Mouse (Mus musculus) limb, embryonic 15.5 days (tissue): Measurements from ENCODE around the gene Grk4. TPM values are rescaled to one million over a fixed set of nuclear protein-coding genes. Genes with fewer than 3 reads are reported as not detected.
"Not testable (repeated sequence)": the region's sequence is repeated elsewhere in the genome, so short reads cannot be mapped to it uniquely, and the experiment has no call there.

Experiments used
- ATAC-seq: fragments of 200-750 bp; cut with Nextera tagmentation; 2 replicates; pipeline ENCODE4 v1.8.0; 2017; ENCODE audit warnings: low read depth, moderate TSS enrichment; ENCODE audit not compliant: insufficient number of reproducible peaks, low FRiP score, low TSS enrichment
- H3K27ac ChIP-seq: fragments of 300-500 bp; sonication (generic); 2 replicates; pipeline ENCODE4 v1.5.1; 2015; ENCODE audit warnings: moderate library complexity, mild to moderate bottlenecking, inconsistent platforms
- H3K27me3 ChIP-seq: fragments of 300-500 bp; sonication (generic); 2 replicates; pipeline ENCODE4 v1.6.1; 2015; ENCODE audit warnings: inconsistent platforms
- H3K36me3 ChIP-seq: fragments of 300-500 bp; sonication (generic); 2 replicates; pipeline ENCODE4 v1.6.1; 2015; ENCODE audit warnings: inconsistent platforms
- H3K4me1 ChIP-seq: fragments of 300-500 bp; sonication (generic); 2 replicates; pipeline ENCODE4 v1.6.1; 2015; ENCODE audit warnings: inconsistent platforms
- H3K4me2 ChIP-seq: fragments of 300-500 bp; sonication (generic); 2 replicates; pipeline ENCODE4 v1.6.1; 2015; ENCODE audit warnings: mild to moderate bottlenecking, inconsistent platforms
- H3K4me3 ChIP-seq: fragments of 300-500 bp; sonication (generic); 2 replicates; pipeline ENCODE4 v1.5.1; 2015; ENCODE audit warnings: mild to moderate bottlenecking, inconsistent platforms
- H3K9ac ChIP-seq: fragments of 300-500 bp; sonication (generic); 2 replicates; pipeline ENCODE4 v1.6.1; 2015; ENCODE audit warnings: inconsistent platforms
- H3K9me3 ChIP-seq: fragments of 300-500 bp; sonication (generic); 2 replicates; pipeline ENCODE4 v1.6.1; 2016; ENCODE audit warnings: inconsistent platforms
- WGBS: fragments of 180-500 bp; shearing (Covaris S2); methylation state at CpG from one replicate; pipeline ENCODE4 v1.1.7; 2015; 5-methylcytosine and 5-hydroxymethylcytosine counted together
- polyA plus RNA-seq: library from polyadenylated mRNA; unstranded; fragments of >200 nt; fragmentation: Nextera tagmentation; extraction: Ambion mirVana; gene quantifications from 2 replicates; pipeline ENCODE4 v1.2.1, GENCODE M21; 2015

The Grk4 gene
- polyA plus RNA-seq, 1 experiment from 2014 or later: 2.4 TPM

- H3K9ac ChIP-seq: no peak overlapping the region
- H3K4me1 ChIP-seq: peaks cover 8% of the 10 kb centered on the region
- no peak overlapping the region for H3K27ac ChIP-seq
- ATAC-seq: no peak
- H3K27me3 ChIP-seq: no peaks in the 10 kb centered on the region
- H3K36me3 ChIP-seq: peaks cover 71% of the 10 kb centered on the region
- no peak overlapping the region for H3K4me3 ChIP-seq
- 90% methylated on average over 9 of the region's 9 CpGs for WGBS
- no peak overlapping the region for H3K4me2 ChIP-seq
- no peaks in the 10 kb centered on the region for H3K9me3 ChIP-seq
Measured at GRCm38 (mm10) chr5:34654881-34655280, 5.3 kb upstream of the Grk4 start.

- H3K4me1 ChIP-seq: peaks cover 11% of the 10 kb centered on the region
- no peaks in the 10 kb centered on the region for H3K27me3 ChIP-seq
- 91% methylated on average over 8 of the region's 8 CpGs for WGBS
- no peak overlapping the region for H3K4me2 ChIP-seq
- no peak for ATAC-seq
- no peak overlapping the region for H3K4me3 ChIP-seq
- H3K36me3 ChIP-seq: peaks cover 45% of the 10 kb centered on the region
- no peaks in the 10 kb centered on the region for H3K9me3 ChIP-seq
- H3K27ac ChIP-seq: no peak overlapping the region
- no peak overlapping the region for H3K9ac ChIP-seq
Measured at GRCm38 (mm10) chr5:34657556-34657955, 2.6 kb upstream of the Grk4 start.

DNA sequence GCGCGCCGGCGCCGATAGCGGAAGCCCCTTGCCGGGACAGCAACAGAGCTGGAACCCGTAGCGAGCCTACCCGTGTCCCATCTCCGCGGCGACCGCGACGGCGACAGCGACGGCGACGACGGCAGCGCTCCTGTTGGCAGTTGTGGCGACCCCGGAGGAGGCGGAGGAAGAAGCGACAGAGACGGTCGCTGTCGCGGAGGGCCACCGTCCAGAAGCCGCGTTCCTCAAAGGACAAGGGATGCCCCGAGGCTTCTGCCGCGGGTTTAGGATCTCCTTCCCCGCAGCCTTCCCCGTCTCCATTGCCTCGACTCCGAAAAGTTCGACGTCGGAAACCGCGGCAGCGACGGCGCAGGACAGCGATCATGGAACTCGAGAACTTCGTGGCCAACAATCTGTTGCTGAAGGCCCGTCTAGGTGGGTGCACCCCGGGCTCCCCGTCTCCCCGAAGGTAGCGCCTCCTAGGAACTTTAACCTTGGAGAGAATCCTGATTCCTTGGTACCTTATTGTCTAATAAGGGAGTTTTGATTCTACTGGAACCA is 482 bp downstream of the Grk4 start:
- Histone ChIP-seq H3K4me1 (peaks cover 11% of the 10 kb centered on the region), H3K36me3 (peaks cover 14% of the 10 kb centered on the region), H3K9me3 (no peaks in the 10 kb centered on the region), H3K4me2 (peak overlapping the region; percentile 71), H3K4me3 (peak overlapping the region; percentile 79), H3K9ac (peak overlapping the region; percentile 64), H3K27ac (peak overlapping the region; percentile 95), H3K27me3 (no peaks in the 10 kb centered on the region)
- under 1% methylated on average over 57 of the region's 57 CpGs for WGBS
- ATAC-seq: no peak

GRCm38 (mm10) chr5:34661909-34662308 is 1.7 kb downstream of the Grk4 start:
- Histone ChIP-seq H3K9me3 (no peaks in the 10 kb centered on the region), H3K36me3 (peaks cover 8% of the 10 kb centered on the region), H3K4me1 (peaks cover 11% of the 10 kb centered on the region), H3K4me3 (no peak overlapping the region), H3K4me2 (no peak overlapping the region), H3K27ac (no peak overlapping the region), H3K9ac (no peak overlapping the region), H3K27me3 (no peaks in the 10 kb centered on the region)
- WGBS: 88% methylated on average over 4 of the region's 4 CpGs
- ATAC-seq: no peak

DNA sequence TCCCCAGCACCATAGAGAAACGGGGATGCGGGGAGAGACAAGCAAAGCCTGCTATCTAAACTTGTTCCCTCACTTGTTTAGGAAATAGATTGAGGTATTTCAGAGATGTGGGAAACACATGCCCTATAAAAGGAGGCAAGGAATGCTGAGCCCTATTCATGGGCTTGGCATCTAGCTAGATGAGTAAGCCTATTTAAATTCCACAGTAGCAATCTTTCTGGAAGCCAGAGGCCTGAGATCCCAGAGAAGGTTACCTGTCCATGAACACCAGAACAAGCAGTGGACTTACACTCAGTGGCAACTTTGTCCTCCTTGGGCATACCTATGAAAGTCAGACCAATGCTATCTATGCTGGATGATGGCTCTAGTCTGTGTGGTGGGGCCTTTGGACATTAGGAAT is 3.1 kb downstream of the Grk4 start:
- H3K4me2 ChIP-seq: no peak overlapping the region
- WGBS: 71% methylated on average over 2 of the region's 2 CpGs
- H3K9me3 ChIP-seq: no peaks in the 10 kb centered on the region
- H3K4me1 ChIP-seq: peaks cover 11% of the 10 kb centered on the region
- no peak for ATAC-seq
- no peak overlapping the region for H3K9ac ChIP-seq
- 0 out of 2 replicates have a peak, but pooled peaks cover 2% of the 10 kb centered on the region for H3K36me3 ChIP-seq
- no peak overlapping the region for H3K27ac ChIP-seq
- H3K4me3 ChIP-seq: no peak overlapping the region
- no peaks in the 10 kb centered on the region for H3K27me3 ChIP-seq

GRCm38 (mm10) chr5:34669493-34669892 is 9.3 kb downstream of the Grk4 start:
- WGBS: 74% methylated on average over 2 of the region's 2 CpGs

GRCm38 (mm10) chr5:34670280-34670679 is 10.1 kb downstream of the Grk4 start:
- H3K9ac ChIP-seq: no peak overlapping the region
- H3K27me3 ChIP-seq: no peaks in the 10 kb centered on the region
- H3K4me2 ChIP-seq: no peak overlapping the region
- no peaks in the 10 kb centered on the region for H3K4me1 ChIP-seq
- 0 out of 2 replicates have a peak, but pooled peaks cover 10% of the 10 kb centered on the region for H3K36me3 ChIP-seq
- H3K9me3 ChIP-seq: no peaks in the 10 kb centered on the region
- ATAC-seq: no peak
- WGBS: 83% methylated on average over 4 of the region's 4 CpGs
- no peak overlapping the region for H3K27ac ChIP-seq
- H3K4me3 ChIP-seq: no peak overlapping the region

More at GRCm38 (mm10) chr5:34669493-34669892, 9.3 kb downstream of the Grk4 start:
- Histone ChIP-seq H3K27me3 (no peaks in the 10 kb centered on the region), H3K9me3 (no peaks in the 10 kb centered on the region), H3K4me1 (no peaks in the 10 kb centered on the region), H3K9ac (no peak overlapping the region), H3K36me3 (0 out of 2 replicates have a peak, but pooled peaks cover 10% of the 10 kb centered on the region), H3K4me3 (no peak overlapping the region), H3K27ac (no peak overlapping the region), H3K4me2 (no peak overlapping the region)
- no peak for ATAC-seq

DNA sequence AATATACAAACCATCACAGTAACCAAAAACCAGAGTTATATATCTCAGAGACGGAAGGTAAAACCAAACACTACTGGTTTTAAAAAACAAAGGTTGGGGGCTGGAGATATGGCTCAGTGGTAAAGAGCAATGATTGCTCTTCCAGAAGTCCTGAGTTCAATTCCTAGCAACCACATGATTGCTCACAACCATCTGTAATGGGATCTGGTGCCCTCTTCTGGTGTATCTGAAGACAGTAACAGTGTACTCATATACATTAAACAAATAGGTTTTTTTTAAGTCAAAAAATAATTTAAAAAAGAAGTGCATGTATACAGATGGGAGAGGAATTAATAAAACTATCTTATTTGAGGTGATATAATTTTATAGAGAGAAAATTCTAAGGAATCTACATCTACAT is 29.7 kb downstream of the Grk4 start:
- 98% methylated on average over 1 of the region's 1 CpGs for WGBS
- ATAC-seq: no peak
- Histone ChIP-seq H3K4me2 (no peak overlapping the region), H3K9ac (no peak overlapping the region), H3K36me3 (no peaks in the 10 kb centered on the region), H3K9me3 (no peaks in the 10 kb centered on the region), H3K4me3 (no peak overlapping the region), H3K27ac (no peak overlapping the region), H3K4me1 (no peaks in the 10 kb centered on the region), H3K27me3 (no peaks in the 10 kb centered on the region)

DNA sequence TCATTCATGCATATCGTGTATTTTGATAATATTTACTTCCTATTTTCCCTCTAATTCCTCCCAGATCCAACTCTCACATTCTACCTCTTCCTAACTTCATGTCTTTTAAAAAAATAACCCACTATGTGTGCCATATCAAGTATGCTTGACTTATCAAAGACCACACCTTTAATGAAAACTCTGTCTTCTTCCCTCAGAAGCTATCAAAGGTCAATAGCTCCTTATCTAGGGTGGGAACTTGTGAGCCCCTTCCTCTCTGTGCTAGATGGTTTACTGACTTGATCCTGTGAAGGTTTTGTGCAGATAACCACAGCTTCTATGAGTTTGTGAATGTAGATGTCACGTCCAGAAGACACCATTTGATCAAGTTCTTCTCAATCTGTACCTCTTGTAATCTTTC is 32.6 kb downstream of the Grk4 start:
- H3K4me3 ChIP-seq: no peak overlapping the region
- H3K4me1 ChIP-seq: no peaks in the 10 kb centered on the region
- no peaks in the 10 kb centered on the region for H3K36me3 ChIP-seq
- 63% methylated on average over 2 of the region's 2 CpGs for WGBS
- H3K27me3 ChIP-seq: no peaks in the 10 kb centered on the region
- no peak overlapping the region for H3K9ac ChIP-seq
- ATAC-seq: no peak
- no peak overlapping the region for H3K4me2 ChIP-seq
- no peaks in the 10 kb centered on the region for H3K9me3 ChIP-seq
- no peak overlapping the region for H3K27ac ChIP-seq

DNA sequence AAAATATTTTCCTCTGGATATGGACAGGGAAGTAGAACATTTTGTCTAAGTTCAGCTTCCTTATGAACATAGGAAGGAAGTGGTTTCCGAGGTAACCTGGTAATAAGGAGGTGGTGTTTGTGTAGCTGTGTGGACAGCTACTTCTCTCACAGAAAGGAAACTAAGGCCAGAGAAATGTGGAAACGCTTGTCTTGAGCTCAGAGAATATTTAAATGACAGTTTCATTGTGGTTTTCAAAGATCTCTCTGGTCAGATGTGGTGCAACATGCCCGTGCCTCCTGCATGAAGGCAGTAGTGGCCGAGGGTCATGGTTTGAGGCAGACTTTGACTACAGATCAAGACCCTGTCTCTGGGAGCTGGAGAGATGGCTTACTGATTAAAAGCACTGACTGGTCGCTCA is 35.3 kb downstream of the Grk4 start:
- Histone ChIP-seq H3K4me2 (no peak overlapping the region), H3K9me3 (no peaks in the 10 kb centered on the region), H3K4me1 (no peaks in the 10 kb centered on the region), H3K36me3 (no peaks in the 10 kb centered on the region), H3K27ac (no peak overlapping the region), H3K9ac (no peak overlapping the region), H3K4me3 (no peak overlapping the region), H3K27me3 (no peaks in the 10 kb centered on the region)
- no peak for ATAC-seq
- 75% methylated on average over 5 of the region's 5 CpGs for WGBS

- WGBS: 93% methylated on average over 1 of the region's 1 CpGs
- no peak for ATAC-seq
Measured at GRCm38 (mm10) chr5:34708436-34708835, 48.3 kb downstream of the Grk4 start.

DNA sequence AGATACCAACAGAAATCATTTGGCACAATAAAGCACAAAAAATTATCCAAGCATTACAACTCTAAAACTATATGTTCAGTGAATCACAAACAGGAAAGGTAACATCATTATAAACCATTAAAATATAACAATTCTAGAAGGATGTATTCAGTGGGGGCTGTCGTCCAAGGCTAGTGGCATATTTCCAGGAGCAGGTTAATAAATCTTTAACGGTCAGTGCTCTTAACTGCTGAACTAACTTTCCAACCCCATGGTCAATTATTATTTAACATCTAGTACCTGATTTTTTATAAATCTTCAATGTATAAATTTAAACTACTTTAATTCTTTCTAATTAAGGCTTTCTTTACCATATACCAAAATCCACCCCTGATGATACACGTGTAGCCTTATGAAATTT is 54.2 kb downstream of the Grk4 start:
- not testable (repeated sequence) for H3K4me3 ChIP-seq, H3K27me3 ChIP-seq, H3K4me2 ChIP-seq, H3K27ac ChIP-seq, ATAC-seq, H3K4me1 ChIP-seq, H3K9me3 ChIP-seq, H3K9ac ChIP-seq, H3K36me3 ChIP-seq
- WGBS: 50% methylated on average over 3 of the region's 3 CpGs

More at GRCm38 (mm10) chr5:34708436-34708835, 48.3 kb downstream of the Grk4 start:
- Histone ChIP-seq H3K4me1 (no peaks in the 10 kb centered on the region), H3K9ac (no peak overlapping the region), H3K27me3 (no peaks in the 10 kb centered on the region), H3K4me2 (no peak overlapping the region), H3K27ac (no peak overlapping the region), H3K36me3 (no peaks in the 10 kb centered on the region), H3K4me3 (no peak overlapping the region), H3K9me3 (no peaks in the 10 kb centered on the region)

DNA sequence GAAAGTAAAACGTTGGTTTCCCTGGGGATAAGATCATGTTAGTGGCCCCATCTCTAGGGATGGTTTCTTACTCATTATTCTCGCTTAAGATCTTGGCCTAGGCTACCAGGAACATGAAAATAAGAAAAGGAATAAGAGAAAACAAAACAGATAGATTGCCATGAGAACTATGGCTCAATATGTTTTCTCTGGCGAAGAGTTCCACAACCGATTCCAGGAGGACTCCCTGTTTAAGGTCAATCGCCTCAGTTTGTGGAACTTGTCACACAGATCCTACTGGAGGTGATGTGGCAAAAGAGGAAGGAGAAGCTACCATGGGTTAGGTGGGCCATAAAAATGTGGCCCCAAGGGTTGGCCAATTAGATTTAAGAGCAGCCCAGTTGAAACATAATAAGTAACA is 54.6 kb downstream of the Grk4 start:
- H3K36me3 ChIP-seq: no peaks in the 10 kb centered on the region
- ATAC-seq: no peak
- 0 out of 2 replicates have a peak, but pooled peaks cover 3% of the 10 kb centered on the region for H3K27me3 ChIP-seq
- H3K4me2 ChIP-seq: no peak overlapping the region
- no peak overlapping the region for H3K4me3 ChIP-seq
- no peaks in the 10 kb centered on the region for H3K9me3 ChIP-seq
- H3K27ac ChIP-seq: no peak overlapping the region
- whole genome bisulfite sequencing: 82% methylated on average over 5 of the region's 5 CpGs
- no peak overlapping the region for H3K9ac ChIP-seq
- no peaks in the 10 kb centered on the region for H3K4me1 ChIP-seq
